Mouse (Mus musculus) neural tube, embryonic 14.5 days (tissue): ENCODE results near the gene Rfpl4b. TPM values are rescaled to one million over a fixed set of nuclear protein-coding genes. Genes with fewer than 3 reads are reported as not detected.
"Not testable (repeated sequence)": the region's sequence is repeated elsewhere in the genome, so short reads cannot be mapped to it uniquely, and the experiment has no call there.

ENCODE experiments used
- ATAC-seq: fragments of 200-750 bp; cut with Nextera tagmentation; 2 replicates; pipeline ENCODE4 v1.8.0; 2017; ENCODE audit warnings: low read depth, mild to moderate bottlenecking, moderate TSS enrichment, moderate library complexity
- H3K27ac ChIP-seq: fragments of 300-500 bp; sonication (generic); 2 replicates; pipeline ENCODE4 v1.5.1; 2014; ENCODE audit warnings: low read depth, mild to moderate bottlenecking, control low read depth, low read length, moderate library complexity, mixed read lengths
- H3K27me3 ChIP-seq: fragments of 300-500 bp; sonication (generic); 2 replicates; pipeline ENCODE4 v1.6.1; 2014; ENCODE audit warnings: low read length; ENCODE audit not compliant: control insufficient read depth, insufficient read depth
- H3K36me3 ChIP-seq: fragments of 300-500 bp; sonication (generic); 2 replicates; pipeline ENCODE4 v1.6.1; 2014; ENCODE audit warnings: low read length, mixed read lengths; ENCODE audit not compliant: control insufficient read depth, insufficient read depth
- H3K4me1 ChIP-seq: fragments of 300-500 bp; sonication (generic); 2 replicates; pipeline ENCODE4 v1.6.1; 2014; ENCODE audit warnings: low read length; ENCODE audit not compliant: control insufficient read depth, insufficient read depth
- H3K4me2 ChIP-seq: fragments of 300-500 bp; sonication (generic); 2 replicates; pipeline ENCODE4 v1.6.1; 2014; ENCODE audit warnings: mild to moderate bottlenecking, low read depth, low read length, control low read depth
- H3K4me3 ChIP-seq: fragments of 300-500 bp; sonication (generic); 2 replicates; pipeline ENCODE4 v1.5.1; 2014; ENCODE audit warnings: low read depth, low read length, control low read depth, mixed read lengths
- H3K9ac ChIP-seq: fragments of 300-500 bp; sonication (generic); replicated peaks from 2 replicates; pipeline ENCODE4 v1.6.1; 2014; ENCODE audit warnings: low read depth, mild to moderate bottlenecking, control low read depth, low read length, mixed read lengths
- H3K9me3 ChIP-seq: fragments of 300-500 bp; sonication (generic); 2 replicates; pipeline ENCODE4 v1.6.1; 2016; ENCODE audit warnings: low read length; ENCODE audit not compliant: control insufficient read depth
- WGBS: fragments of 180-500 bp; shearing (Covaris S2); extraction: QIAGEN DNeasy Blood & Tissue Kit; methylation state at CpG from one replicate; pipeline ENCODE4 v1.1.7; 2014; 5-methylcytosine and 5-hydroxymethylcytosine counted together
- polyA plus RNA-seq: library from polyadenylated mRNA; unstranded; fragments of >200 nt; fragmentation: Nextera tagmentation; extraction: Ambion mirVana; gene quantifications from 2 replicates; pipeline ENCODE4 v1.2.1, GENCODE M21; 2014

Gene Rfpl4b
- not detected in 2 replicates for polyA plus RNA-seq

GRCm38 (mm10) chr10:38821679-38822078 is at the start of gene Rfpl4b:
Gene Rfpl4b, minus strand, starts transcription at chr10:38821779.
- peaks cover 4% of the 10 kb centered on the region; the same call in 1 of the 2 replicates for H3K9me3 ChIP-seq
- WGBS = 96% methylated on average over 3 of the region's 3 CpGs
- H3K9ac ChIP-seq = no peak within 1 kb of the TSS
- H3K4me2 ChIP-seq = no peak within 1 kb of the TSS
- H3K27me3 ChIP-seq = no peaks in the 10 kb centered on the region
- no peak within 1 kb of the TSS for H3K4me3 ChIP-seq
- H3K36me3 ChIP-seq = no peaks in the 10 kb centered on the region
- ATAC-seq = no peak
- H3K27ac ChIP-seq = no peak within 1 kb of the TSS
- no peaks in the 10 kb centered on the region for H3K4me1 ChIP-seq

GRCm38 (mm10) chr10:38855186-38855585 is 33.6 kb upstream of the Rfpl4b start:
- Histone ChIP-seq H3K9ac (no peak overlapping the region), H3K9me3 (no peaks in the 10 kb centered on the region), H3K4me3 (no peak overlapping the region), H3K27me3 (no peaks in the 10 kb centered on the region), H3K36me3 (no peaks in the 10 kb centered on the region), H3K4me2 (no peak overlapping the region), H3K4me1 (no peaks in the 10 kb centered on the region), H3K27ac (no peak overlapping the region)
- 73% methylated on average over 2 of the region's 2 CpGs for whole genome bisulfite sequencing
- no peak for ATAC-seq

- not testable (repeated sequence) for H3K4me1 ChIP-seq, H3K4me2 ChIP-seq, H3K36me3 ChIP-seq, H3K9ac ChIP-seq, H3K4me3 ChIP-seq, H3K27ac ChIP-seq, H3K9me3 ChIP-seq, ATAC-seq, H3K27me3 ChIP-seq
- WGBS = 45% methylated on average over 5 of the region's 5 CpGs
These were observed 28.4 kb upstream of the Rfpl4b start for GRCm38 (mm10) chr10:38850006-38850405.

DNA sequence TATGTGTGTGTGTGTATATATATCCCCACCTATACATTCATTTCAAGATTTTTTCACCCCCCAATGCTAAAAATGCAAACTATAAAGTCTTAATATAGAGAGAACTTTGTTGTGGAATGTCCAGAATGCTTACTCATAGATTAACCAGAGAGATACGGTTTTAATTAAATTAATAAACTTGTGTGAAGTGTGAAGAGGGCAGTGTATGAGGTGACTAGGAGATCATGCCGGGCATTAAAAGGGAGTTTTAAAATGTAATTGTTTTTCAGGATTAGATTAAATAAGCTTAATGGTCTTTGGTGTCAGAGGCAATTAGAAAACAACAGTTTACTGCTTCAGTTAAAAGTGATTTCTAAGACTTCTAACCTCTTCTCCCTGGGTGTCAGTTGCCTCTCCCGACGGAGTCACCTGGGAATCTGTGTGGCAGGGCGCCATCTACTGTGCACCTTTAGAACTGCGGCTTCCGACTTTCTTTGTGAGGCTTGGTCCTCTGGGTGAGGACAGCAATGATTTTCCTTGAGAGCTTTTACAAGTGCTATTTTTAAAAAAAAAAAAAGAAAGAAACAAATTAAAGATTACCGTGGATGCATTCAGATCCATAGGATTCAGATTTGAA is 27.4 kb upstream of the Rfpl4b start:
- WGBS = 14% methylated on average over 8 of the region's 8 CpGs
- no peaks in the 10 kb centered on the region for H3K9me3 ChIP-seq

DNA sequence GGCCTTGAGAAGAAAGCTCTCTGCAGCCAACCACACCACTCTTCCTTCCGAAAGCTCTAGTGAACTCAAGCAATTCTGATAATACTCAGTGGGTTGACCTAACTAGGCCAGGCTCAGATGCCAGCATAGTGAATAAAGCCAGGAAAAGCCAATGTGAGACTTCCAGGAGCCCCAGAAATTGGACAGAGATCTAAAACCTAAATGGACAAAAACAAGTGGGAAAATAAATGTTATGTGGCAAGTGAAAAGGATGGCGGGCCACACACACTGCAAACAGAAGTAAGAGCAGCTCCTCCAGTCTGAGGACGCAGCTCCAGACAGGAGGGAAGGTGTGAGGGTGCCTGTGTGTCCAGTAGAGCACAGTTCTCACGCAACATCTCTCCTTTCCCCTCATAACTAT is 26.7 kb upstream of the Rfpl4b start:
- Histone ChIP-seq H3K9me3 (no peaks in the 10 kb centered on the region), H3K4me2 (no peak overlapping the region), H3K4me3 (no peak overlapping the region), H3K9ac (no peak overlapping the region), H3K4me1 (no peaks in the 10 kb centered on the region), H3K27ac (no peak overlapping the region), H3K27me3 (no peaks in the 10 kb centered on the region), H3K36me3 (no peaks in the 10 kb centered on the region)
- no peak for ATAC-seq
- WGBS = 87% methylated on average over 4 of the region's 4 CpGs

More for the DNA sequence above, 27.4 kb upstream of the Rfpl4b start:
- Histone ChIP-seq H3K27me3 (no peaks in the 10 kb centered on the region), H3K4me3 (no peak overlapping the region), H3K27ac (no peak overlapping the region), H3K4me2 (no peak overlapping the region), H3K9ac (no peak overlapping the region), H3K4me1 (no peaks in the 10 kb centered on the region), H3K36me3 (no peaks in the 10 kb centered on the region)
- peak; percentile 69; the same call in 1 of the 2 replicates for ATAC-seq

DNA sequence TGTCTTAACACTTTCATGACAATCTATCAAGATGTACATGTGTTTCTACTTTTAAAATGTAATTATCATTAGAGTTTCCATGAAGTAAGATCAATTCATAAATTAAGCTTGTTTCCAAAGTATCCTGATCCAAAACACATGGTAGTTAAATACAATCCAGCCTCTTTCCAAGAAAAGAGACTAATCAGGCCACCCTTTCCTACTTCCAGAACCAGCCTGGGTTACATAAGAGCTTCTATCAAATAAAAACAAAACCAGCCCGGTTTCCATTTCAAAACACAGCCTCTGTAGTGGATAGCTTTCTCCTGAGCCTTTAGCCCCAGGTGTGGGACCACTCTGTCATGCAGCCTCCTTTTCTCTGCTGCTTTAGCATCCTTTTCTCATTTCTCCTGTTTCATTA is 2.2 kb upstream of the Rfpl4b start:
- no peak overlapping the region for H3K4me2 ChIP-seq
- no peak overlapping the region for H3K27ac ChIP-seq
- no peaks in the 10 kb centered on the region for H3K27me3 ChIP-seq
- no peak overlapping the region for H3K9ac ChIP-seq
- H3K9me3 ChIP-seq = peaks cover 4% of the 10 kb centered on the region; the same call in 1 of the 2 replicates
- no peak for ATAC-seq
- no peaks in the 10 kb centered on the region for H3K4me1 ChIP-seq
- H3K36me3 ChIP-seq = no peaks in the 10 kb centered on the region
- WGBS = 70% methylated on average over 1 of the region's 1 CpGs
- no peak overlapping the region for H3K4me3 ChIP-seq

- Histone ChIP-seq H3K4me2 (no peak overlapping the region), H3K27me3 (no peaks in the 10 kb centered on the region), H3K36me3 (no peaks in the 10 kb centered on the region), H3K9ac (no peak overlapping the region), H3K4me3 (no peak overlapping the region), H3K4me1 (no peaks in the 10 kb centered on the region), H3K9me3 (no peaks in the 10 kb centered on the region), H3K27ac (no peak overlapping the region)
- WGBS = 93% methylated on average over 2 of the region's 2 CpGs
- ATAC-seq = no peak
These were observed 15.5 kb downstream of the Rfpl4b start for GRCm38 (mm10) chr10:38806056-38806455.

DNA sequence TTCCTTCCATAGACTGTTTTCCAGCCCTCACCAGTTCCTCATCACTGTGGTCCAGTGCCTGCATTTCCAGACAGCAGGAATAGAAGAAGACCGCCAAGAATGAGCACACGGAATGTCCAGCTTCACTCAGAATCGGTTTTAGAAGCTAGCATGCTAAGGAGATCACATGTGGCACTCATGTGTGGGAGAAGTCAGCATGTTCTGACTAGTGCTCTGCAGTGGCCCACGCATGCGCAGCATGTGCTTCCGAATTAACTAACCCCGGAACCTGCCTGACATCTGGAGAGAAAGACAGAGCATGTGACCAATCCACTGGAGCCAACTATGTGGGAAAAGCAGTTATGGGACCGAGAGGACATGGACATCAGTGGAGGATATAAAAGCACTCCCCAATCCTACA is 17.5 kb downstream of the Rfpl4b start:
- Histone ChIP-seq H3K4me3 (no peak overlapping the region), H3K36me3 (no peaks in the 10 kb centered on the region), H3K4me1 (no peaks in the 10 kb centered on the region), H3K4me2 (no peak overlapping the region), H3K27me3 (no peaks in the 10 kb centered on the region), H3K9ac (no peak overlapping the region), H3K9me3 (no peaks in the 10 kb centered on the region), H3K27ac (no peak overlapping the region)
- ATAC-seq = no peak
- WGBS = 87% methylated on average over 8 of the region's 8 CpGs

- no peak overlapping the region for H3K4me2 ChIP-seq
- ATAC-seq = no peak
- H3K4me3 ChIP-seq = no peak overlapping the region
- no peaks in the 10 kb centered on the region for H3K9me3 ChIP-seq
- 96% methylated on average over 7 of the region's 7 CpGs for WGBS
- no peak overlapping the region for H3K27ac ChIP-seq
- H3K4me1 ChIP-seq = no peaks in the 10 kb centered on the region
- no peaks in the 10 kb centered on the region for H3K27me3 ChIP-seq
- no peaks in the 10 kb centered on the region for H3K36me3 ChIP-seq
- no peak overlapping the region for H3K9ac ChIP-seq
These were observed 18.3 kb downstream of the Rfpl4b start for GRCm38 (mm10) chr10:38803304-38803703.
